Mouse (Mus musculus) lung, embryonic 14.5 days (tissue): ENCODE measurements around the gene Tmem91. TPM values are rescaled to one million over a fixed set of nuclear protein-coding genes. Genes with fewer than 3 reads are reported as not detected.

Experiments used
- ATAC-seq: fragments of 200-750 bp; cut with Nextera tagmentation; 2 replicates; pipeline ENCODE4 v1.8.0; 2017; ENCODE audit warnings: mild to moderate bottlenecking, moderate TSS enrichment, moderate library complexity; ENCODE audit not compliant: insufficient read depth
- DNase-seq: peaks from one replicate; pipeline ENCODE4 v3.0.0-alpha.2; 2015
- H3K27ac ChIP-seq: fragments of 300-500 bp; sonication (generic); 2 replicates; pipeline ENCODE4 v1.5.1; 2014; ENCODE audit warnings: low read depth, mild to moderate bottlenecking, moderate library complexity
- H3K27me3 ChIP-seq: fragments of 300-500 bp; sonication (generic); 2 replicates; pipeline ENCODE4 v1.6.1; 2014; ENCODE audit warnings: low read length, control low read depth; ENCODE audit not compliant: insufficient read depth
- H3K36me3 ChIP-seq: fragments of 300-500 bp; sonication (generic); 2 replicates; pipeline ENCODE4 v1.6.1; 2014; ENCODE audit warnings: control low read depth; ENCODE audit not compliant: insufficient read depth
- H3K4me1 ChIP-seq: fragments of 300-500 bp; sonication (generic); 2 replicates; pipeline ENCODE4 v1.6.1; 2014; ENCODE audit warnings: antibody characterized with exemption, control low read depth; ENCODE audit not compliant: insufficient read depth
- H3K4me2 ChIP-seq: fragments of 300-500 bp; sonication (generic); 2 replicates; pipeline ENCODE4 v1.6.1; 2014; ENCODE audit warnings: mild to moderate bottlenecking
- H3K4me3 ChIP-seq: fragments of 300-500 bp; sonication (generic); 2 replicates; pipeline ENCODE4 v1.5.1; 2014; ENCODE audit warnings: low read depth, low read length
- H3K9ac ChIP-seq: fragments of 300-500 bp; sonication (generic); 2 replicates; pipeline ENCODE4 v1.6.1; 2014
- H3K9me3 ChIP-seq: fragments of 300-500 bp; sonication (generic); 2 replicates; pipeline ENCODE4 v1.6.1; 2016; ENCODE audit warnings: low read depth, low read length, control low read depth
- CTCF ChIP-seq: IDR thresholded peaks from 2 replicates; pipeline ENCODE4 v1.5.1; 2016; ENCODE audit warnings: antibody characterized with exemption, low read depth
- WGBS: fragments of 180-500 bp; shearing (Covaris S2); extraction: QIAGEN DNeasy Blood & Tissue Kit; methylation state at CpG from one replicate; pipeline ENCODE4 v1.1.7; 2014; 5-methylcytosine and 5-hydroxymethylcytosine counted together
- polyA plus RNA-seq: library from polyadenylated mRNA; unstranded; fragments of >200 nt; fragmentation: Nextera tagmentation; extraction: Ambion mirVana; gene quantifications from 2 replicates; pipeline ENCODE4 v1.2.1, GENCODE M21; 2014

Tmem91 gene
- polyA plus RNA-seq, 1 experiment from 2014 or later, result 2.8 TPM

DNA sequence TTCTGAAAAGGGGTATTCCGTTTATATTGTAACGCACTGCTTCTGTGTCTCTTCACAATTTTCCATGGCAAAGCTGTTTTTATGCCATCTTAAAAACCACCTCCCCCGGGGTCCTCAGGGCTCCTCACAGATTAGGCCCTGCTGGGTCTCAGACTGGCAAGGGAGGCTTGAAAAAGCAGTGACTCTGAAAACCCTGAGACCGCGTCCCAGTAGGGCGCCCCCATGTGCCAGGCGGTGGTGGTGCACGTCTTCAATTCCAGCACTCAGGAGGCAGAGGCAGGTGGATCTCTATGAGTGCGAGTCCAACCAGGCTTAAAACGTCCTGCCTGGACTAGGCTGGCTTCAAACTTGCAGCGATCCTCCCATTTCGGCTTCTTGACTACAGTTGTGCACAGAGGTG is 25.8 kb upstream of the Tmem91 start:
- Histone ChIP-seq H3K4me3 (no peak overlapping the region), H3K9ac (no peak overlapping the region), H3K9me3 (no peaks in the 10 kb centered on the region), H3K4me1 (peaks cover 4% of the 10 kb centered on the region; the same call in 1 of the 2 replicates), H3K27me3 (peaks cover 4% of the 10 kb centered on the region; the same call in 1 of the 2 replicates), H3K36me3 (peaks cover 4% of the 10 kb centered on the region; the same call in 1 of the 2 replicates), H3K27ac (no peak overlapping the region), H3K4me2 (no peak overlapping the region)
- ATAC-seq (no peak), DNase-seq (no peak)
- 72% methylated on average over 12 of the region's 12 CpGs for WGBS
- TF ChIP-seq CTCF, result no peak; the same call in 1 of the 2 replicates

DNA sequence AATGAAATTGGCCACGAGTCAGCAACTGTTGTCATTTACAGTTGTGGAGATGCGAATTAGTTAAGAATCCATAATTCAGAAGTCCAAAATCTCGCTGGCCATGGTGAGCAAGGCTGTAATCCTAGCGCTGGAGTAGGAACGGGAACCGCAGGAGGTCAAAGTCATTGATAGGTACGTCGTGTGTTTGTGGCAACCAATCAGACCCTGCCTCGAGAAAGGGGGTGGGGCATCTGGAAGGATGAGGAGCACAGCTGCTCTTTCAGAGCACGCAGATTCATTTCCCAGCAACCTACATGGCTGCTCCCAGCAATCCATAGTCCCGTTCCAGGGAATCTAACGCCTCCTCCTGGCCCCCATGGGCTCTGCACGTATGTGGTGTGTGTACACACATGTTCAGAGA is 24.9 kb upstream of the Tmem91 start:
- H3K9me3 ChIP-seq, result no peaks in the 10 kb centered on the region
- no peak for TF ChIP-seq CTCF
- H3K36me3 ChIP-seq, result peaks cover 4% of the 10 kb centered on the region; the same call in 1 of the 2 replicates
- ATAC-seq (no peak), DNase-seq (no peak)
- H3K4me1 ChIP-seq, result peaks cover under 1% of the 10 kb centered on the region; the same call in 1 of the 2 replicates
- WGBS, result 53% methylated on average over 13 of the region's 13 CpGs
- H3K27ac ChIP-seq, result no peak overlapping the region
- no peak overlapping the region for H3K4me2 ChIP-seq
- peaks cover 4% of the 10 kb centered on the region; the same call in 1 of the 2 replicates for H3K27me3 ChIP-seq
- no peak overlapping the region for H3K4me3 ChIP-seq
- H3K9ac ChIP-seq, result no peak overlapping the region

GRCm38 (mm10) chr7:25694104-25694503 is 19.1 kb upstream of the Tmem91 start:
- Histone ChIP-seq H3K9ac (no peak overlapping the region), H3K27ac (no peak overlapping the region), H3K27me3 (no peaks in the 10 kb centered on the region), H3K4me1 (no peaks in the 10 kb centered on the region; the same call in 1 of the 2 replicates), H3K4me3 (no peak overlapping the region), H3K9me3 (no peaks in the 10 kb centered on the region), H3K4me2 (no peak overlapping the region), H3K36me3 (peaks cover 10% of the 10 kb centered on the region; the same call in 1 of the 2 replicates)
- DNase-seq (no peak), ATAC-seq (no peak)
- 48% methylated on average over 8 of the region's 8 CpGs for WGBS
- no peak for TF ChIP-seq CTCF

DNA sequence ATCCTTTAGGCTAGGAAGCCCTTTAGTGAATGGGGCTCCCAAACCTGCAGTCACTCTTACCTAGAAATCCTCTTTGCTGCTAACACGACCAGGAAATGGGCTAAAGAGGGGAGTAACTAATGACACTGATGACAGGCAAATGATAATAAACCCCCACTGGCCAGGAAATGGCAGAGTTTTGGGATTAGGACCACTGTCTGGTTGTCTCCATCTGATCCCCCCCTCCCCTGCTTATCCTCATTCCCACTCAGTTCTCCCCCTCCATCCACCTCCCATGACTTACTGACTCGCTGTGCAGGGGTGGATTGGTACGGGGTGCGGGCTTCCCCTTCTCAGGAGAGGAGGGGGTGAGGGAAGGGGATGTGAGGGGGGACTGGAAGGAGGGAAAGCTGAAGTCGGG is 15.1 kb upstream of the Tmem91 start:
- ATAC-seq (no peak), DNase-seq (no peak)
- TF ChIP-seq CTCF, result no peak
- H3K4me1 ChIP-seq, result peaks cover 8% of the 10 kb centered on the region; the same call in 1 of the 2 replicates
- WGBS, result 22% methylated on average over 5 of the region's 5 CpGs
- peak overlapping the region; percentile 95 for H3K4me2 ChIP-seq
- H3K36me3 ChIP-seq, result 0 out of 2 replicates have a peak, but pooled peaks cover 6% of the 10 kb centered on the region
- no peak overlapping the region for H3K9ac ChIP-seq
- peak overlapping the region; percentile 46; the same call in 1 of the 2 replicates for H3K27ac ChIP-seq
- H3K27me3 ChIP-seq, result peaks cover 16% of the 10 kb centered on the region
- no peaks in the 10 kb centered on the region for H3K9me3 ChIP-seq
- H3K4me3 ChIP-seq, result peak overlapping the region; percentile 63; the same call in 1 of the 2 replicates

GRCm38 (mm10) chr7:25689603-25690021 is 14.6 kb upstream of the Tmem91 start:
- Histone ChIP-seq H3K9ac (peak overlapping the region; percentile 74; the same call in 1 of the 2 replicates), H3K36me3 (0 out of 2 replicates have a peak, but pooled peaks cover 9% of the 10 kb centered on the region), H3K4me3 (peak overlapping the region; percentile 63), H3K9me3 (no peaks in the 10 kb centered on the region), H3K27ac (peak overlapping the region; percentile 63; the same call in 1 of the 2 replicates), H3K4me2 (peak overlapping the region; percentile 95), H3K4me1 (peaks cover 8% of the 10 kb centered on the region; the same call in 1 of the 2 replicates), H3K27me3 (peaks cover 16% of the 10 kb centered on the region)
- WGBS, result 4% methylated on average over 12 of the region's 12 CpGs
- DNase-seq (no peak), ATAC-seq (no peak)
- no peak for TF ChIP-seq CTCF

DNA sequence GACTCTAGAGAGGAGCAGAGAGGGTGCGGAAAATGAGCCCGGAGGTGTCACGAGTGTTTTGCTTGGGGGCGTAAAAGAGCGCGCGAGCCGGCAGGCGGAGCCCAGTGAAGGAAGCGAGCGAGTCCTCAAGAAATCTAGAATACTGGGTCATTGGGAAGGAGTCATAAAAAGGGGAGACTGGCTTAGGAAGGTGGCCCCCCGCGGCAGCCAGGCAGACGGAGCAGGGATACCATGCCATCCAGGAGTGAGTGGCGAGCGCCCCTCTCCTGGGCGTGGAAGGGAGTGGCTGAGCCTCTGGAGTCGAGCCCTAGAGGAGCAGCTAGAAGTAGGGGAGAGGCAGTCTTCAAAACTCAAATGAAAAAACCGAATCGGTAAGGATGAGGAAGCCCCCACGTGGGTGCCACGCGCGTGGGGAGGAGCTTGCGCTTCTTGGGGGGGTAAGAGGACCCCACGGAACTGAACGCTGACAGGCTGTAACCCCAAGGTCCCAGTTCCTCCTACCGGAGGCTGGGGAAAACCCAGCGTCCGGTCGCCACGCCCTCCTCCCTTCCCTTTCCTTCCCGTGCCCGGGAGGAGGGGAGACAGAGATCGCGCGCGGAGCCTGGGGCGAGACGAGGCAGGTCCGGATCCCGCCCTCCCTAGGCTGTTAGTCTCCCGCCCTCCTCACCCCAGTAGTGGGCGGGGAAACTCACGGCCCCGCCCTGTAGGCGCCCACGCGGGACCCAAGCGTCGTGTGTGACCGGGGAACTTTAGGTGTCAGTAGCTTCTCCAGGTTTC is 14.0 kb upstream of the Tmem91 start:
- Histone ChIP-seq H3K9me3 (no peaks in the 10 kb centered on the region), H3K4me1 (peaks cover 8% of the 10 kb centered on the region; the same call in 1 of the 2 replicates), H3K27me3 (peaks cover 16% of the 10 kb centered on the region), H3K9ac (peak overlapping the region; percentile 74), H3K4me3 (peak overlapping the region; percentile 63), H3K4me2 (peak overlapping the region; percentile 95), H3K36me3 (0 out of 2 replicates have a peak, but pooled peaks cover 8% of the 10 kb centered on the region), H3K27ac (peak overlapping the region; percentile 63)
- TF ChIP-seq CTCF, result peak; percentile 25; the same call in 1 of the 2 replicates
- ATAC-seq (peak; percentile 47), DNase-seq (peak; percentile 82)
- under 1% methylated on average over 52 of the region's 52 CpGs for WGBS
